Mouse (Mus musculus): ENCODE results near the gene Abca7.

DNA sequence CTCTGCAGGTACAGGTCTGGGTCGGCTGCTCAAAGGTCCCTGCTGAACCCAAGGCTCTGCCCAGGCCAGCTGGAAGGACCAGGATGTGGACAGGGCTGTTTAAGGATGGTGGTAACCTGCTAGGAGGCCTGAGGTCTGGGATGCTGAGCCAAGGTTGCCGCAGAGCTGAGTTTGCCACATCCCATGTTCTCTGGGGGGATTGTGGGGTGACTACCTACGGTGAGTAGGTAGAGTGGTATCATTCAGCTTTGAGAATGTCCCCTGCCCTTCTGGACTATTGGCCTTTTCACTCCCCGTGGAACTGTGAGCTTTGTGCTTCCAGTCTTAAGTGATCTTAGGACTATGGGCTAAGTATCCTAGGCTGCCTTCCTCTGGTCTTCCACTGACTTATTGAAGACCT is 60.2 kb downstream of the Abca7 start:
- TF ChIP-seq CTCF (IDR thresholded peaks at IDR 0.05; ENCODE audit: low read depth): no peak
- TF ChIP-seq EP300 (optimal IDR thresholded peaks at IDR 0.05): no peak
